Mouse (Mus musculus): ENCODE data around the gene Tma16.

DNA sequence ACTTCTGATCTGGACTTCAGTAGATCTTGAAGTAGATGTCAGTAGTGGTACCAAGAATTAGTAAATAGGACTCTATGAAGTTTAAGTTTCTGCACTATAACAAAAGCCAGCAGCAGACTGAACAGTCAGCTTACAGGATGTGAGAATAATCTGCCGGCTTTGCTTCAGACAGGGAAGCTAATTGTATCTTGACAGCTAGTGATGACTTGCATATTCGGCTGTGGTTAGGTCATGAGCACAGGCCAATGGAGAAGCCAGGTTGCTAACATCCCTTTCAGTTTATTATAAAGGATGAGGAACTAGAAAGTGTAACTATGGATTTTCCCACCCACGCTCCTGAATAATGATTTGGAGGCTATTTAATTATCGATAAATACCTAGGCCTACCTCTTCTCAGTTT lies 4.3 kb upstream of the Tma16 start:
- TF ChIP-seq CTCF (IDR thresholded peaks at IDR 0.05; ENCODE audit: low read depth, low read length), result no peak
- TF ChIP-seq POLR2A (IDR thresholded peaks at IDR 0.05; ENCODE audit: insufficient read depth, low read length), result no peak

Measured in ES-Bruce4 (cell line).